Mouse (Mus musculus) cerebellum, postnatal 14 days (tissue): ENCODE data around the gene Leng9.
"Not testable (repeated sequence)": the region's sequence is repeated elsewhere in the genome, so short reads cannot be mapped to it uniquely, and the experiment has no call there.

Experiments used
- DNase-seq, 2 experiments: peaks; one replicate each; pipeline ENCODE4 v3.0.0; 2021; ENCODE audit warnings: mixed read lengths in 2 of 2

Leng9 gene

GRCm38 (mm10) chr7:4150059-4150541 is at the start of gene Leng9:
Gene Leng9, minus strand, starts transcription at chr7:4150374.
- peak; percentile 65 for DNase-seq

- no peak for DNase-seq
Measured at GRCm38 (mm10) chr7:4178438-4178837, 28.3 kb upstream of the Leng9 start.

GRCm38 (mm10) chr7:4170193-4170938 is 20.2 kb upstream of the Leng9 start:
- DNase-seq = no peak

GRCm38 (mm10) chr7:4167098-4167497 is 16.9 kb upstream of the Leng9 start:
- no peak for DNase-seq

GRCm38 (mm10) chr7:4165286-4165685 is 15.1 kb upstream of the Leng9 start:
- no peak for DNase-seq

GRCm38 (mm10) chr7:4164090-4164910 is 14.1 kb upstream of the Leng9 start, which contains the start of gene Cdc42ep5:
Gene Cdc42ep5, minus strand, starts transcription at chr7:4164860.
- DNase-seq = no peak

GRCm38 (mm10) chr7:4163571-4164072 is 13.4 kb upstream of the Leng9 start:
- DNase-seq = no peak

GRCm38 (mm10) chr7:4161596-4161995 is 11.4 kb upstream of the Leng9 start:
- DNase-seq = not testable (repeated sequence)

- DNase-seq = no peak
Measured at GRCm38 (mm10) chr7:4154976-4155375, 4.8 kb upstream of the Leng9 start.

GRCm38 (mm10) chr7:4154356-4154755 is 4.2 kb upstream of the Leng9 start:
- DNase-seq = no peak

GRCm38 (mm10) chr7:4151241-4151640 is 1.1 kb upstream of the Leng9 start:
- peak; percentile 44 to 51 for DNase-seq

- peak; percentile 80 to 81 for DNase-seq
Measured at GRCm38 (mm10) chr7:4150811-4151221, 642 bp upstream of the Leng9 start.

- peak; percentile 92 to 94 for DNase-seq
Measured at GRCm38 (mm10) chr7:4149209-4150054, 742 bp downstream of the Leng9 start.

- DNase-seq = peak in 1 of 2 experiments; percentile 31
Measured at GRCm38 (mm10) chr7:4148341-4149208, 1.6 kb downstream of the Leng9 start.

- peak in 1 of 2 experiments; percentile 3 for DNase-seq
Measured at GRCm38 (mm10) chr7:4147836-4148235, 2.3 kb downstream of the Leng9 start.

GRCm38 (mm10) chr7:4147371-4147770 is 2.8 kb downstream of the Leng9 start:
- peak in 1 of 2 experiments; percentile 13 for DNase-seq

GRCm38 (mm10) chr7:4146241-4147180 is 3.7 kb downstream of the Leng9 start:
- DNase-seq = peak in 1 of 2 experiments; percentile 20

- DNase-seq = peak; percentile 69 to 73
Measured at GRCm38 (mm10) chr7:4145552-4146190, 4.5 kb downstream of the Leng9 start.

- DNase-seq = peak in 1 of 2 experiments; percentile 13
Measured at GRCm38 (mm10) chr7:4144766-4145551, 5.2 kb downstream of the Leng9 start.
